Mouse (Mus musculus) midbrain, embryonic 15.5 days (tissue): Measurements from ENCODE around the gene Olfr1418. TPM values are rescaled to one million over a fixed set of nuclear protein-coding genes. Genes with fewer than 3 reads are reported as not detected.

ENCODE experiments used
- ATAC-seq: fragments of 200-750 bp; cut with Nextera tagmentation; replicated peaks from 2 replicates; pipeline ENCODE4 v1.8.0; 2017; ENCODE audit warnings: moderate TSS enrichment
- H3K27ac ChIP-seq: fragments of 300-500 bp; sonication (generic); 2 replicates; pipeline ENCODE4 v1.5.1; 2015; ENCODE audit warnings: mild to moderate bottlenecking, inconsistent platforms
- H3K27me3 ChIP-seq: fragments of 300-500 bp; sonication (generic); replicated peaks from 2 replicates; pipeline ENCODE4 v1.6.1; 2015; ENCODE audit warnings: inconsistent platforms
- H3K36me3 ChIP-seq: fragments of 300-500 bp; sonication (generic); replicated peaks from 2 replicates; pipeline ENCODE4 v1.6.1; 2015; ENCODE audit warnings: inconsistent platforms
- H3K4me1 ChIP-seq: fragments of 300-500 bp; sonication (generic); 2 replicates; pipeline ENCODE4 v1.6.1; 2015; ENCODE audit warnings: inconsistent platforms
- H3K4me2 ChIP-seq: fragments of 300-500 bp; sonication (generic); 2 replicates; pipeline ENCODE4 v1.6.1; 2015; ENCODE audit warnings: inconsistent platforms, mild to moderate bottlenecking, moderate library complexity
- H3K4me3 ChIP-seq: fragments of 300-500 bp; sonication (generic); 2 replicates; pipeline ENCODE4 v1.5.1; 2015; ENCODE audit warnings: mild to moderate bottlenecking, inconsistent platforms
- H3K9ac ChIP-seq: fragments of 300-500 bp; sonication (generic); 2 replicates; pipeline ENCODE4 v1.6.1; 2015; ENCODE audit warnings: mild to moderate bottlenecking, inconsistent platforms
- H3K9me3 ChIP-seq: fragments of 300-500 bp; sonication (generic); 2 replicates; pipeline ENCODE4 v1.6.1; 2016; ENCODE audit warnings: inconsistent platforms
- WGBS: fragments of 180-500 bp; shearing (Covaris S2); methylation state at CpG from one replicate; pipeline ENCODE4 v1.1.7; 2015; ENCODE audit warnings: mixed read lengths; 5-methylcytosine and 5-hydroxymethylcytosine counted together
- polyA plus RNA-seq: library from polyadenylated mRNA; unstranded; fragments of >200 nt; fragmentation: Nextera tagmentation; extraction: Ambion mirVana; gene quantifications from 2 replicates; pipeline ENCODE4 v1.2.1, GENCODE M21; 2015

Olfr1418 gene
- polyA plus RNA-seq, 1 experiment from 2014 or later: not detected

DNA sequence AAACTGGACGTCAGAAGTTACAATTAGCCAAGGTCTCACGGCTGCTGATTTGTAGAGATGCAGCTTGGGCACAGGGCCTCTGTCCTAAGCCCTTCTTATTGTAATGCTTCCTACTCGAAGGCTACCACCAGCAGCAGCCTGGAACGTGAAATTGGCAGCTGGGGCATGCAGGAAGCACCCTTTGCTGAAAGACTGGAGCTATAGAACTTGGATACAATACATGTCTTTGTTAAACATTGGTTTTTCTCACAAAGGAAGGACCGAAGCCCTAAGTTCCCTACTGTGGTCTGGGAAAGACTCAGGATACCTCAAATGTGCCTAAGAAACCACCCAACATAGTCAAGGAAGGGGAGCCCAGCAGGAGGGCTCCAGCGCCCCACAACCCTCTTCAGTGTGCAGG is 53.0 kb downstream of the Olfr1418 start:
- Histone ChIP-seq H3K4me2 (no peak overlapping the region), H3K27me3 (no peaks in the 10 kb centered on the region), H3K36me3 (no peaks in the 10 kb centered on the region), H3K27ac (no peak overlapping the region), H3K4me3 (no peak overlapping the region), H3K4me1 (peaks cover 20% of the 10 kb centered on the region), H3K9ac (no peak overlapping the region), H3K9me3 (no peaks in the 10 kb centered on the region)
- no peak for ATAC-seq
- 25% methylated on average over 6 of the region's 6 CpGs for WGBS

DNA sequence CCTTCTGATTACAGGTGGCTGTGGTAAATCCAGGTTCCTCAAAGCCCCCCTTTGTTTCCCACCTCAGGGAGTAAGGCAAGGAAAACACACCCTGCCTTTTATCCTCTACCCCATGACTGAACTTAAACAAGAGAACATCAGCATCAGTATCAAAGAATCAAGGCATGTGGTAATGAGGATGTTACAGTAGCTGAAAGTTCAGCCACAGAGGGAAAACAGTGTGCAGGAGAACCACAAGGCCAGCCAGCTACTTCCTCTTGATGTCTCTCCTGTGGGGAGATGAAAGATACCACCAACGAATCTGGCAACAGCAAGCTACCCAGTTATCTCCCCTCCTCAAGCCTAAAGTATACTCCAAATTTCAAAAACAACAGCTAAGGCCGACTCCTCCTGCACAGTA is 53.6 kb downstream of the Olfr1418 start:
- Histone ChIP-seq H3K4me3 (no peak overlapping the region), H3K4me2 (no peak overlapping the region), H3K9ac (no peak overlapping the region), H3K4me1 (peaks cover 15% of the 10 kb centered on the region), H3K27me3 (no peaks in the 10 kb centered on the region), H3K9me3 (no peaks in the 10 kb centered on the region), H3K36me3 (no peaks in the 10 kb centered on the region), H3K27ac (no peak overlapping the region)
- 72% methylated on average over 2 of the region's 2 CpGs for WGBS
- ATAC-seq: no peak

DNA sequence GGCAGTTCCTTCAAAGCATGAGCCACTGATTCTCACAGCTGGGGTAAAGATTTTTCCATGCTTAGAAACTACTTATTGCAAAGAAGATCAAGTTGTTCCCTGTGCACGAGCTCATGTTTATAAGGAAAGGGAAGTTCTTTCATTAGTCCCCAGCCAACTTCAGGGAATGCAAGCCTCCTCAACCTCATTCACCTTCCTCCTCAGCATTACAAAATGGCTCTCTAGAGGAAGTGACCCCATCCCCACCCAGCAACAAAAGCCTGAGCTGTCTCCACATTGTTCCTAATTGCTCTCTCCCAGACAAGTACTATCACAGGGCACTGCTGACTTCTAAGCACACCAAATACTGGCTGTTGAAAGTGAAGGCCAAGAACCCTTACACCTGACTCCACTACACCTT is 56.4 kb downstream of the Olfr1418 start:
- 63% methylated on average over 1 of the region's 1 CpGs for WGBS
- H3K4me1 ChIP-seq: no peaks in the 10 kb centered on the region
- H3K9me3 ChIP-seq: no peaks in the 10 kb centered on the region
- H3K27ac ChIP-seq: no peak overlapping the region
- H3K4me2 ChIP-seq: no peak overlapping the region
- no peak for ATAC-seq
- no peak overlapping the region for H3K9ac ChIP-seq
- H3K27me3 ChIP-seq: no peaks in the 10 kb centered on the region
- H3K36me3 ChIP-seq: 0 out of 2 replicates have a peak, but pooled peaks cover 3% of the 10 kb centered on the region
- no peak overlapping the region for H3K4me3 ChIP-seq

Other genes with a start within 250 kb of the Olfr1418 start
- gene Ms4a2, start 237.3 kb downstream of the Olfr1418 start, polyA plus RNA-seq: not detected in 2 replicates
- not detected in 2 replicates for gene Ms4a3, start 220.2 kb downstream of the Olfr1418 start, polyA plus RNA-seq
- not detected in 2 replicates for gene Oosp2, start 200.5 kb downstream of the Olfr1418 start, polyA plus RNA-seq
- gene Oosp1, start 169.9 kb downstream of the Olfr1418 start, polyA plus RNA-seq: not detected in 2 replicates
- gene Oosp3, start 164.0 kb downstream of the Olfr1418 start, polyA plus RNA-seq: not detected in 2 replicates
- gene Gif, start 113.5 kb downstream of the Olfr1418 start, polyA plus RNA-seq: not detected in 2 replicates
- gene Mrpl16, start 90.7 kb downstream of the Olfr1418 start, polyA plus RNA-seq: 40.9 and 42.7 TPM in 2 replicates
- 28.9 and 34.2 TPM in 2 replicates for gene Stx3, start 41.7 kb downstream of the Olfr1418 start, polyA plus RNA-seq
- gene Olfr1417, start 21.8 kb downstream of the Olfr1418 start, polyA plus RNA-seq: 0.09 TPM in 1 of 2 replicates, not detected in the other
- 0.05 TPM in 1 of 2 replicates, not detected in the other for gene Olfr1419, start 14.0 kb upstream of the Olfr1418 start, polyA plus RNA-seq
- 0.08 TPM in 1 of 2 replicates, not detected in the other for gene Olfr1420, start 25.5 kb upstream of the Olfr1418 start, polyA plus RNA-seq
- 17.5 and 19.1 TPM in 2 replicates for gene Patl1, start 51.3 kb upstream of the Olfr1418 start, polyA plus RNA-seq
- gene Osbp, start 104.9 kb upstream of the Olfr1418 start, polyA plus RNA-seq: 3.9 and 4.0 TPM in 2 replicates
- not detected in 2 replicates for gene Olfr1423, start 180.3 kb upstream of the Olfr1418 start, polyA plus RNA-seq
- gene Olfr1424, start 201.6 kb upstream of the Olfr1418 start, polyA plus RNA-seq: not detected in 2 replicates
- gene Olfr1425, start 216.7 kb upstream of the Olfr1418 start, polyA plus RNA-seq: not detected in 2 replicates
- not detected in 2 replicates for gene Olfr1426, start 230.9 kb upstream of the Olfr1418 start, polyA plus RNA-seq
- not detected in 2 replicates for gene Olfr1427, start 242.3 kb upstream of the Olfr1418 start, polyA plus RNA-seq